Mouse (Mus musculus): Measurements from ENCODE around the gene Srsf9. TPM values are rescaled to one million over a fixed set of nuclear protein-coding genes. Genes with fewer than 3 reads are reported as not detected.
A peak's percentile ranks its signal among the peaks of the same experiment; 100 is the strongest.
"Not testable (repeated sequence)": the region's sequence is repeated elsewhere in the genome, so short reads cannot be mapped to it uniquely, and the experiment has no call there.

The Srsf9 gene
- total RNA-seq, 1 experiment from 2014 or later: 105 TPM

DNA sequence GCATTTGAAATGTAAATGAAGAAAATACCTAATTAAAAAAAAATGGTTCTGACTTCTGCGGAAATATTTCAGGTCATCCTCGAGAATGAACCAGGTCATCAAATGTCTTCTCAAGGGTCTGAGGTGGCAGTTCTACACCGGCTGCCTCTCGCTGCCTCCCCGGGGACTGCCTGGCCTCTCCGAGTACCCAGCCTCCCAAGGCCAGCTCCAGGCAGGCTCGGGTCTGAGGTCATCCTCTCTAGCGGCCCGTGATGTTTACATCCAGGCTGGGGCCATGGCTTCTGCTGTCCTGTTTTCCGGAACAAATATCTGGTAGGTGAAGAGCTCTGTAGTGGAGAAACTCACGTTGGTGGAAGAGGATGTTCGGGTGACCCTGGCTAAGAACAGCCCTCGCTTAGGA, 28.1 kb downstream of the Srsf9 start:
- no peak for ATAC-seq (replicated peaks in 1 of 2; ENCODE audit: insufficient read depth in 1 of 2, low FRiP score in 2 of 2, low TSS enrichment in 1 of 2, low read depth in 1 of 2, poor library complexity in 2 of 2, severe bottlenecking in 2 of 2)

DNA sequence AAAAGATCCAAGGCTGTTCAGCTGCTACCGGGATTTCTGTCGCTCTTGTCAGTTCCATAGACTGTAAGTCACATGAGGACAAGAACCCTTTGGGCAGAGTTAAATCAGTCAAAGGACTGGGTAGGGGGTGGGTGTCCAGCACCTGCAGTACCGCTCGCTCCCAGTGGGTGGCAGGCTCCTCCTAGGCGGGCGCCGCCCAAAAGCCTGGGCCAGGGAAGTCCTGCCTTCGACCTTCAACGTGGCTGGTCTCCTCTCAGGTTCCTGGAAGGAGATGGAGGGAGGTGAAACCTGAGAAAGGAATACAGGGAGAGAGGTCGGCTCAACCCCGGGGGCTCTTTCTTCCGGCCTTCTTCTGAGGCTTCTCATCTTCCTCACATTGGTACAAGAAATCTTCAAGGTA, 31.9 kb downstream of the Srsf9 start:
- ATAC-seq (replicated peaks in 1 of 2; ENCODE audit: insufficient read depth in 1 of 2, low FRiP score in 2 of 2, low TSS enrichment in 1 of 2, low read depth in 1 of 2, poor library complexity in 2 of 2, severe bottlenecking in 2 of 2): peak; percentile 86 to 87

GRCm38 (mm10) chr5:115359438-115359837, 32.5 kb downstream of the Srsf9 start:
- no peak for ATAC-seq (replicated peaks in 1 of 2; ENCODE audit: insufficient read depth in 1 of 2, low FRiP score in 2 of 2, low TSS enrichment in 1 of 2, low read depth in 1 of 2, poor library complexity in 2 of 2, severe bottlenecking in 2 of 2)

DNA sequence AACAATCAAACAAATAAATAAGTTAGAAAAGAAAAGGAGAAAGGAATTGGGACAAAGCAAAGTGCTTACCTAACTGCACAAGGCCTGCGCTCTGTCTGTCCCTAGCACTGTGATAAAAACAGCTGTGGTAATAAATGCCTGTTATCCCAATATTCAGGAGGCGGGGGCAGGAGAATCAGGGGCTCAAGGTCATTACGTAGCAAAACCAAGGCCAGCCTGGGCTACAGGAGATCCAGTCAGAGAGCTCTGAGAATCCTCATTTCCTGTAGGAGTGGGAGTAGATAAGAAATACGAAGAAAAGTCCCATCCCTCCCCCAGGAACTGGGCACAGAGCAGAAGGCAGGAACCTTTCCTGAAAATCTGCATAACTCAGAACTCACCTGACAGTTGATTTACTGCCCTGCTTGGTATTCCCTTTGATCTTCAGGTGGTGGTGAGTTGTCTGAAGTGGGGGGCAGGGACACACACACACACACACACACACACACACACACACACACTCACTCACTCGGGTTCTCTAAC, 32.9 kb downstream of the Srsf9 start:
- no peak for ATAC-seq (replicated peaks in 1 of 2; ENCODE audit: insufficient read depth in 1 of 2, low FRiP score in 2 of 2, low TSS enrichment in 1 of 2, low read depth in 1 of 2, poor library complexity in 2 of 2, severe bottlenecking in 2 of 2)

- no peak for ATAC-seq (replicated peaks in 1 of 2; ENCODE audit: insufficient read depth in 1 of 2, low FRiP score in 2 of 2, low TSS enrichment in 1 of 2, low read depth in 1 of 2, poor library complexity in 2 of 2, severe bottlenecking in 2 of 2)
Measured at GRCm38 (mm10) chr5:115362216-115362615, 35.2 kb downstream of the Srsf9 start.

GRCm38 (mm10) chr5:115362819-115363714, 36.1 kb downstream of the Srsf9 start:
- ATAC-seq (replicated peaks in 1 of 2; ENCODE audit: insufficient read depth in 1 of 2, low FRiP score in 2 of 2, low TSS enrichment in 1 of 2, low read depth in 1 of 2, poor library complexity in 2 of 2, severe bottlenecking in 2 of 2): no peak

DNA sequence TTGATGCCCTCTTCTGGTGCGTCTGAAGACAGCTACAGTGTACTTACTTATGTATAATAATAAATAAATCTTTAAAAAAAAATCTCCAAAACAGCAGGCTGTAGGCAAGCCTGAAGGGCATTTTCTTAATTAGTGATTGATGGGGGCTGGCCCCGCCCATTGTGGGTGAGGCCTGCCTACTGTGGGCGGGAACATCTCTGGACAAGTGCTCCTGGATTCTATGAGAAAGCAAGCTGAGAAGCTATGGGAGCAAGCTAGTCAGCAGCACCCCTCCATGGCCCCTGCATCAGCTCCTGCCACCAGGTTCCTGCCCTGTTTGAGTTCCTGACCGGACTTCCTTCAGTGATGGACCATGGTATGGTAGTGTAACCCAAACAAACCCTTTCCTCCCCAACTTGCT, 37.8 kb downstream of the Srsf9 start:
- ATAC-seq (replicated peaks in 1 of 2; ENCODE audit: insufficient read depth in 1 of 2, low FRiP score in 2 of 2, low TSS enrichment in 1 of 2, low read depth in 1 of 2, poor library complexity in 2 of 2, severe bottlenecking in 2 of 2): no peak

- ATAC-seq (replicated peaks in 1 of 2; ENCODE audit: insufficient read depth in 1 of 2, low FRiP score in 2 of 2, low TSS enrichment in 1 of 2, low read depth in 1 of 2, poor library complexity in 2 of 2, severe bottlenecking in 2 of 2): no peak
Measured at GRCm38 (mm10) chr5:115371736-115372135, 44.8 kb downstream of the Srsf9 start.

- no peak for ATAC-seq (replicated peaks in 1 of 2; ENCODE audit: insufficient read depth in 1 of 2, low FRiP score in 2 of 2, low TSS enrichment in 1 of 2, low read depth in 1 of 2, poor library complexity in 2 of 2, severe bottlenecking in 2 of 2)
Measured at GRCm38 (mm10) chr5:115373441-115374203, 46.6 kb downstream of the Srsf9 start.

DNA sequence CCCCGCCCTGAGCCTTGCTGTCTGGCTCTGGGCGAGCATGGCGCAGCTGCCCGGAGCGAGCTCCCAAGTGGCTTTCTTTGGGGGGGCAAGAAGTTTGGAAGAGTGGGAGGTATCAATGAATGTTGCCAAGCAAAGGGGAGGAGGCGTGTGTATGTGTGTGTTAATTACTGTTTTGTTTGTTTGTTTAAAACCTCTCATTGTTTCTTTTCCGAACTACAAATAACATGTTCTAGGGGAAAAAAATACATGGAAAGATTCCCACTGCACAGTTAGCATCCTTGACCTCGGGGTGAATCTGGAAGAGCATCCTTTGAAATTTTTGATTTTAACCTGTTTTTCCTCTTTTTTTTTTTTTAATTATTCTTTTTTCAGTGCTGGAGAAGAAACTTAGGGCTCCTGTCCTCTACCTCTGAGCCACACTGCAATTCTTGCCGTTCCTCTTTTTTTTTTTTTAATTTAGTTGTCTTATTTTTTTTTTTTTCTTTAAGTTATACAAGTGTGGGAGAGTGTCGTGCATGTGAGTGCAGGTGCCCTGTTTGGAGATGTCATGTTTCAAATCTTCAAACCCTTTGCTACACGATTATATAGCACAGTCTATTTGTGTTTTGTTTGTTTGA, 47.3 kb downstream of the Srsf9 start:
- no peak for ATAC-seq (replicated peaks in 1 of 2; ENCODE audit: insufficient read depth in 1 of 2, low FRiP score in 2 of 2, low TSS enrichment in 1 of 2, low read depth in 1 of 2, poor library complexity in 2 of 2, severe bottlenecking in 2 of 2)

DNA sequence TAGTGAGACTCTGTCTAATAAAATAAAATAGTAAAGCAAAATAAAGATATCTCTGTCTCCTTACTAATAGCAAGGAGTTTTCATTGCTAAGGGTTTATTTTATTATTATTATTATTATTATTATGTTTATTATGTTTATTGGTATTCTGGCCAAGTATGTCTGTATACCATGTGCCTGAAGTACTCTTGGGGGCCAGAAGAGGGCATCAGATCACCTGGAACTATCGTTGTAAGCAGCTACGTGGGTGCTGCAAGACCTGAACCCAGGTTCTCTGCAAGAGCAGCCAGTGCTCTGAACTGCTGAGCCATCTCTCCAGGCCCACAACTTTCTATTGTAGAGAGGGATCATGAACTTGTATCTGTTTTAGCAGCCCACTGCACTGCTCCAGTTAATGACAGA, 48.5 kb downstream of the Srsf9 start:
- ATAC-seq (replicated peaks in 1 of 2; ENCODE audit: insufficient read depth in 1 of 2, low FRiP score in 2 of 2, low TSS enrichment in 1 of 2, low read depth in 1 of 2, poor library complexity in 2 of 2, severe bottlenecking in 2 of 2): no peak

GRCm38 (mm10) chr5:115378882-115379281, 51.9 kb downstream of the Srsf9 start:
- ATAC-seq (replicated peaks in 1 of 2; ENCODE audit: insufficient read depth in 1 of 2, low FRiP score in 2 of 2, low TSS enrichment in 1 of 2, low read depth in 1 of 2, poor library complexity in 2 of 2, severe bottlenecking in 2 of 2): not testable (repeated sequence)

Other genes starting within 250 kb of the Srsf9 start
- gene Gm10401, start 228.9 kb upstream of the Srsf9 start, total RNA-seq (2017): 0.50 TPM in 1 of 2 replicates, not detected in the other
- gene Acads, start 207.8 kb upstream of the Srsf9 start, total RNA-seq (2017): 15.9 and 18.0 TPM in 2 replicates
- 12.8 and 14.2 TPM in 2 replicates for gene Unc119b, start 192.2 kb upstream of the Srsf9 start, total RNA-seq (2017)
- gene Mlec, start 169.0 kb upstream of the Srsf9 start, total RNA-seq (2017): 225 and 241 TPM in 2 replicates
- not detected in 2 replicates for gene Cabp1, start 132.8 kb upstream of the Srsf9 start, total RNA-seq (2017)
- gene Pop5, start 91.3 kb upstream of the Srsf9 start, total RNA-seq (2017): 67.4 and 94.4 TPM in 2 replicates
- gene Rnf10, start 54.3 kb upstream of the Srsf9 start, total RNA-seq (2017): 50.7 and 55.9 TPM in 2 replicates
- 39.0 and 55.3 TPM in 2 replicates for gene Coq5, start 47.5 kb upstream of the Srsf9 start, total RNA-seq (2017)
- gene Dynll1, start 26.2 kb upstream of the Srsf9 start, total RNA-seq (2017): 198 and 266 TPM in 2 replicates
- 14.1 and 14.3 TPM in 2 replicates for gene Gatc, start 14.0 kb downstream of the Srsf9 start, total RNA-seq (2017)
- gene Triap1, start 14.0 kb downstream of the Srsf9 start, total RNA-seq (2017): 8.6 and 9.6 TPM in 2 replicates
- 38.2 and 63.4 TPM in 2 replicates for gene Cox6a1, start 21.8 kb downstream of the Srsf9 start, total RNA-seq (2017)
- not detected in 2 replicates for gene Msi1, start 102.4 kb downstream of the Srsf9 start, total RNA-seq (2017)
- gene Pla2g1b, start 139.1 kb downstream of the Srsf9 start, total RNA-seq (2017): not detected in 2 replicates
- 6.0 and 10.4 TPM in 2 replicates for gene Sirt4, start 157.5 kb downstream of the Srsf9 start, total RNA-seq (2017)
- gene Pxn, start 179.5 kb downstream of the Srsf9 start, total RNA-seq (2017): 57.2 and 118 TPM in 2 replicates
- 1,280 and 1,726 TPM in 2 replicates for gene Rplp0, start 232.3 kb downstream of the Srsf9 start, total RNA-seq (2017)
- 31.4 and 34.5 TPM in 2 replicates for gene Gcn1l1, start 238.1 kb downstream of the Srsf9 start, total RNA-seq (2017)